Mouse (Mus musculus): ENCODE data around the gene Prr15. TPM values are rescaled to one million over a fixed set of nuclear protein-coding genes. Genes with fewer than 3 reads are reported as not detected.
A peak's percentile ranks its signal among the peaks of the same experiment; 100 is the strongest.

The Prr15 gene
- polyA plus RNA-seq, 1 experiment = 3.1 TPM

DNA sequence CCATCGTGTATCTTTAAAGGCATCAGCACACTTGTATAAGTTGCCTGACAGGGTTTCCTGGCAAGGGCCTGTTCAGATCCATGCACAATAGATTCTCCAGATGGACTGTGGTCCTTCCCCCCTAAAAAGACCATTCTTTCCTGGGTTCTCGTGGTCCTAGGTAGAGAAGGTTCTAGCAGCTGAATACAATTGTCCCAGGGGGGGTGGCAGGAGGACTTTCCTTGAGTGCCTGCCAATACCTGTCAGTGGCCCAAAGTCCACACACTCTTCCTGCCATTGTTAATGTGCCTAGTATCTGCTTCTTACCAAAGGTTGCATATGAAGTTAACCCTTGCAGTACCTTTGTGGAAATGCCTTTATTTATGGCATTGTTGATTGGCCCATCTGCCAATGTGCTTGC is 28.4 kb upstream of the Prr15 start:
- Histone ChIP-seq H3K4me1 (peaks cover 48% of the 10 kb centered on the region), H3K4me3 (replicated peaks) (no peak overlapping the region), H3K9me3 (peaks cover 11% of the 10 kb centered on the region), H3K36me3 (replicated peaks; ENCODE audit: low read length) (peaks cover 49% of the 10 kb centered on the region), H3K27me3 (replicated peaks) (no peaks in the 10 kb centered on the region)
- TF ChIP-seq FLI1 (IDR thresholded peaks at IDR 0.05; ENCODE audit: low read length) (no peak), GATA1 (IDR thresholded peaks at IDR 0.05; ENCODE audit: borderline replicate concordance, low read length) (no peak)

DNA sequence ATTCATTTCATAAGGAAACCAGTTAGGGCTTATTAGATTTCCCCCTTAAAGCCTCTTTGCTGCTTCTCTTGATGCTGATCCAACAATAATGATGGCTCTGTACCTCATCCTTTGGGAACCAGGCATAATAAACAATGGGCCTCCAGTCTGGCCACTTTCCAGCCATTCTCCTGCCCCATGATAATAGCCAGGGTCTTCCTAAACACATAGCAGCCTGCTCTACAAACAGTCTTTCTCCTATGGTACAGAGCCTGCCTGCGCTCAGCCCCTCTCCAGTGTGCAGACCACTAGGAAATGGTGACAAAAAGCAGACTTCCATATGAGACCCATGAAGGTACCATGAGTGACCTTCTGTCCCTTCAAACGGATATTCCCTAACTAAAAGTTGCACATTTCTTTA is 26.2 kb upstream of the Prr15 start:
- TF ChIP-seq FLI1 (IDR thresholded peaks at IDR 0.05; ENCODE audit: low read length) = no peak
- TF ChIP-seq GATA1 (IDR thresholded peaks at IDR 0.05; ENCODE audit: borderline replicate concordance, low read length) = no peak
- Histone ChIP-seq H3K36me3 (replicated peaks; ENCODE audit: low read length) (peaks cover 44% of the 10 kb centered on the region), H3K4me1 (peaks cover 60% of the 10 kb centered on the region), H3K27me3 (replicated peaks) (no peaks in the 10 kb centered on the region), H3K9me3 (peaks cover 11% of the 10 kb centered on the region), H3K4me3 (replicated peaks) (no peak overlapping the region)

DNA sequence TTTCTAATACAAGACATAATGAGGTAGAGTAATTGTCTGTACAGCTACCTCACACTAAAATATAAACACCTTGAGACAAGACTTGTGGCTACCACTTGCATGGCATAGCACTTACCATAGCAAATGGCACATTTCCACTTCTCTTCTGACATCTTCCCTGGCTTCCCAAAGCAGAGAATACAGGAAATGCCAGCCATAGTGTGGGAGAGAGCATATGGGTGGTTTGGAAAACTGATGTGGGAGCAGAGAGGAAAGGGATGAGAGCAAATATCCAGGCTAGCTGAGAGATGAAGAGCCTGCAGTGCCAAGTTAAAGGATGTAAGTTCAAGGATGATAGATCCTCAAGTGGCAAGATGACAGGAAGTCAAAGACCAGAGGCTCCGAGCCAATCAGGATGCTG is 19.9 kb upstream of the Prr15 start:
- peaks cover 4% of the 10 kb centered on the region for H3K36me3 ChIP-seq (replicated peaks; ENCODE audit: low read length)
- peaks cover 63% of the 10 kb centered on the region for H3K4me1 ChIP-seq
- peaks cover 4% of the 10 kb centered on the region for H3K27me3 ChIP-seq (replicated peaks)
- no peak overlapping the region for H3K4me3 ChIP-seq (replicated peaks)
- no peaks in the 10 kb centered on the region for H3K9me3 ChIP-seq
- TF ChIP-seq GATA1 (IDR thresholded peaks at IDR 0.05; ENCODE audit: borderline replicate concordance, low read length) (no peak), FLI1 (IDR thresholded peaks at IDR 0.05; ENCODE audit: low read length) (no peak)

DNA sequence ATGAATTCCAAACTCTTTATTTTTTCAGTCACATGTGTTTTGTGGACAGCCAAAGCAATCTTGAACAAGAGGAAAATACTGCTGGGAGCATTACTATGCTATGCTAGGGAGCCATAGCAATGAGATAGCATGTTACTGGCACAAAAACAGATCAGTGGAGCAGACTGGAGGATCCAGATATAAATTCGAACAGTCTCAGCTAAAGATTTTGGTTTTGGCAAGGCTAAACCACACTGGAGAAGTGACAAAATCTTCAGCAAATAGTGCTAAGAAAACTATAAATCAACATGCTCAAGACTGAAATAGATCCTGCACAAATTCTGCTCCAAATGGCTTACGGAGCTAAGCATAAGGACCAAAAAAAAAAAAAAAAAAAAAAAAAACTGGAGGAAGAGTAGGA is 12.6 kb upstream of the Prr15 start:
- no peak overlapping the region for H3K4me3 ChIP-seq (replicated peaks)
- H3K27me3 ChIP-seq (replicated peaks) = peaks cover 8% of the 10 kb centered on the region
- no peak for TF ChIP-seq FLI1 (IDR thresholded peaks at IDR 0.05; ENCODE audit: low read length)
- no peak for TF ChIP-seq GATA1 (IDR thresholded peaks at IDR 0.05; ENCODE audit: borderline replicate concordance, low read length)
- no peaks in the 10 kb centered on the region for H3K9me3 ChIP-seq
- peaks cover 56% of the 10 kb centered on the region for H3K4me1 ChIP-seq
- H3K36me3 ChIP-seq (replicated peaks; ENCODE audit: low read length) = no peaks in the 10 kb centered on the region

DNA sequence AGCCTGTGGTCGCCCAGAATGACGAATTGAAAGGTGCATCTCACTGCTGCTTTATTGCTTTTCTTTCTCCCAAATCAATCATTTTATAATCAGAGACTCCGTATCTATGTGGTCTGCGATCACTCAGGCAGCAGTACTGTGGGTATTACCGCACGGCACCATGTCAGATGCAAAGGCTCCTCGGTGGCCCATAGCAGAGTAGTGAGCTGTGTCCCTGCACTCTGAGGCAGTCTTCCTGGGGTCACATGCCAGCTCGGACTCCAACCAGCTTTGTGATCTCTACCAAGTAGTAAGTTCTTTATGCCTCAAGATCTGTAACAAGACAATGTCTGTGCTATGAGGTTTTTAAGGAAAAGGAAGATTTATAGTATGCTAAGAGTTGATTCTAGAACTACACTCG is 7.0 kb upstream of the Prr15 start:
- Histone ChIP-seq H3K4me3 (replicated peaks) (no peak overlapping the region), H3K4me1 (peaks cover 51% of the 10 kb centered on the region), H3K27me3 (replicated peaks) (peaks cover 10% of the 10 kb centered on the region), H3K36me3 (replicated peaks; ENCODE audit: low read length) (no peaks in the 10 kb centered on the region), H3K9me3 (no peaks in the 10 kb centered on the region)
- TF ChIP-seq GATA1 (IDR thresholded peaks at IDR 0.05; ENCODE audit: borderline replicate concordance, low read length) = no peak
- no peak for TF ChIP-seq FLI1 (IDR thresholded peaks at IDR 0.05; ENCODE audit: low read length)

DNA sequence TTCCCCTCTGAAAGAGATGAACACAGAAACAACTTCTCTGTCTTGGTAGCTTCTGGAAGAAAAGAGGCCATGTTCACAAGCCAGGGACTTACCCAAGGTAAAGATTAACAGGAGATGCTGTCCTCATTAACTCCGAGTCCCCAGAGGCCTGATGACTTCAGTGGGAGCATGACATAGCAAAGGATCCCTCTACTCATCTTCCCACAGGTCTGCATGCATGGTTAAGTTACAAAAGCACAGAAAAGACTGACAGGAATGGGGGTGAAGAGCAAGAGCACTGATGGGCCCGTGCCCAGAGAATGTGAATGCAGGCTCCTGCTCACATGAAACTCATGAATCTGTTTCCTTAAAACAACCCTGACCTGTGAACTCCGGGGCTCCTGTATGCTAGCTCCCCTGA is 6.4 kb upstream of the Prr15 start:
- Histone ChIP-seq H3K36me3 (replicated peaks; ENCODE audit: low read length) (no peaks in the 10 kb centered on the region), H3K4me3 (replicated peaks) (no peak overlapping the region), H3K27me3 (replicated peaks) (peaks cover 14% of the 10 kb centered on the region), H3K4me1 (peaks cover 50% of the 10 kb centered on the region), H3K9me3 (no peaks in the 10 kb centered on the region)
- TF ChIP-seq GATA1 (IDR thresholded peaks at IDR 0.05; ENCODE audit: borderline replicate concordance, low read length) (no peak), FLI1 (IDR thresholded peaks at IDR 0.05; ENCODE audit: low read length) (no peak)

DNA sequence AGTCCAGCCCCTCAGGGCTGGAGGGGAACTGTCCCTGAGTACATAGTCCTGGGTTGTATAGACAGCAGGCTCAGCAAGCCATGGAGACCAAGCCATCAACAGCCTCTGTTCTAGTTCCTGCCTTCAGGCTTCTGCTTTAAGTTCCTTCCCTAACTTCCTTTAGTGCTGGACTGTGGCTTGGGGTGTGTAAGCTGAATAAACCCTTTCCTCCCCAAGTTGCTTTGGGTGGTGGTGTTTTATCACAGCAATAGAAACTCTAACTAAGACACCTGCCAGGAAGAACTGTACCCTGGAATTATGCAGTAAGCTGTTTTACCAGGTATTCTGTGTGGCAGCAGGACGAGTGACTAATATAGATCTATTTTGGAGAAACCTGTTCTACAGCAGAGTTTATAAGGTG is 5.4 kb upstream of the Prr15 start:
- Histone ChIP-seq H3K4me1 (peaks cover 50% of the 10 kb centered on the region), H3K27me3 (replicated peaks) (peaks cover 17% of the 10 kb centered on the region), H3K4me3 (replicated peaks) (no peak overlapping the region), H3K36me3 (replicated peaks; ENCODE audit: low read length) (no peaks in the 10 kb centered on the region), H3K9me3 (no peaks in the 10 kb centered on the region)
- TF ChIP-seq GATA1 (IDR thresholded peaks at IDR 0.05; ENCODE audit: borderline replicate concordance, low read length) = no peak
- no peak for TF ChIP-seq FLI1 (IDR thresholded peaks at IDR 0.05; ENCODE audit: low read length)

DNA sequence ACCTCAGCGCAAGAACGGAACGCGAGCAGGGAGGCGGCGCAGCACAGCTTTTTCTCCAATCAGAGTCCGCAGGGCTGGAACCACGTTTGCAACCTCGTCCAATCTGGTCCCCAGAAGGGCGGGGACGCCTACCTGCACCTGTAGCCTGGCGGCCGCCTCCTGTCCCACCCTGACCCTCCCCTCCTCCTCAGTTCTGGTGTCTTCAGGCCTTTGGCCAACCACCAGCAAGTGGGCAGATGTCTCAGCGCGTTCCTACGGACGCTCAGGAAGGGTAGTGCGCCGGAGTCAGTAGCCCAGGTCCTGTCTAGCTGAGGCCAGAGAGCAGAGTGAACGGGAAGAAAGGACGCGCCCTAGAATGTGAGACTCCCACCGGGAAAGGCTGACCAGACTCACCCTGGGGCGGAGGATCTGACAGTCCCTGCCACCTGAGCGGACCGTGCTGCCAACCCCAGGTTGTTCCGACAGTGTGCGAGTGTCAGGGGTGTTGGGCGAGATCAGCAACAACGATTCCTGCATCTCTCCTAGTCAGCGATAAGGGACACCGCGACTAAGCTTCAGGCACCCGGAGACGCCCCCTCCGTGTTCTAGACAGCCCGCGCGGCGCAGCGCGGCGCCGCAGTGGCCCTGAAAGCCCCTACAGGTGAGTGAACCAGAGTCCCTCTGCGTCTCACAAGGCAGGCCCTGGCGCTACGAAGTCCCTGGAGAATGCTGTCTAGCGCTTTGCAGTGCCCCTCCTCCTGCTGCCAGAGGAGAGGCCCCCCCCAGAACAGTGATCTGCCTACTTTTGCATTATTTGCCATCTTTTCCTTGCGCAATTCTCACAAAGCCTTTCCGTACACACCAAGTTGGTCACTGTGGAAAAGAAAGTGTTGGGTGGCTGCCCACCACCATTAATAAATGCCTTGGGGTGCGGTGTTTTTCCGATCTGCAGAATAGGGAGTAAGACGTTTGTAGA is 1.3 kb downstream of the Prr15 start:
- Histone ChIP-seq H3K27me3 (replicated peaks) (peaks cover 35% of the 10 kb centered on the region), H3K4me1 (peaks cover 58% of the 10 kb centered on the region), H3K4me3 (replicated peaks) (peak overlapping the region; percentile 90), H3K36me3 (replicated peaks; ENCODE audit: low read length) (no peaks in the 10 kb centered on the region), H3K9me3 (no peaks in the 10 kb centered on the region)
- no peak for TF ChIP-seq GATA1 (IDR thresholded peaks at IDR 0.05; ENCODE audit: borderline replicate concordance, low read length)
- no peak for TF ChIP-seq FLI1 (IDR thresholded peaks at IDR 0.05; ENCODE audit: low read length)

DNA sequence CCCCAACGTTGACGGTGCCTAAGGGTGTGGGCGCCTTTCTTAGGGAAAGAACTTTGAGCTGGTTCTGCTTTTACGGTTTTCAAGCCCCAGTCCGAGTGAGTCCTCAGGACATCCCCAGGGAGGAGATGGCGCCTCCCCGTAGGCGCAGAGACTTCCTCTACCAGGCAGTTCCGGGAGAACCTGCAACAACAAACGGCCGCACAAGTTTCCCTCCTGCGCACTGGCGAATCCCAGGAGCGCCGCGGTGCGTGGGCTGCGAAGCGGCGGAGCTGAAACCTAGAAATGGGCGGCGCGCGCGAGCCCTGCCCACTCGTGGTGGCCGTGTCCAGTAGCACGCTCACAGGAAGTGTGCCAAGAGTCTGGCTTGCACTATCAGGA is 2.0 kb downstream of the Prr15 start:
- Histone ChIP-seq H3K9me3 (no peaks in the 10 kb centered on the region), H3K4me3 (replicated peaks) (peak overlapping the region; percentile 90), H3K27me3 (replicated peaks) (peaks cover 34% of the 10 kb centered on the region), H3K4me1 (peaks cover 58% of the 10 kb centered on the region), H3K36me3 (replicated peaks; ENCODE audit: low read length) (no peaks in the 10 kb centered on the region)
- TF ChIP-seq FLI1 (IDR thresholded peaks at IDR 0.05; ENCODE audit: low read length) (no peak), GATA1 (IDR thresholded peaks at IDR 0.05; ENCODE audit: borderline replicate concordance, low read length) (no peak)

DNA sequence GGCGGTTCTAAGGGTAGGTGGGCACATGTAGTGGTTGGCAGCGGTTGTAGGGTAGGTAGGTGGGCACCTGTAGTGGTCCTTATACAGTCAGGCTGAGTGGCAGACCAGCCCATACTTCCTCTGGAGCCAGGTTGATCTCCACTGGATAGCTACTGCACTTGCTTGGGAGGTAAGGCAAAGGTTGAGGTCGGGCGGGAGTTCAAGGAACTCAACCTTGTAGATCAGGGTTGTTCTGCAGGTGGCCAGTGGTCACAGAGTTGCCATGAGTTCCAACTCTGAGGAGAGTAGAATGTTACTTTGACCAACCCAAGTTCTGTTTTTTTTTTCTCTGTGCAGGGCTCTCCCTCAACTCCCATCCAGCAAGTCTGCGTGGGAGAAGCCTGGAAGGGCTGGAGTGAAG is 3.1 kb downstream of the Prr15 start:
- TF ChIP-seq GATA1 (IDR thresholded peaks at IDR 0.05; ENCODE audit: borderline replicate concordance, low read length) (no peak), FLI1 (IDR thresholded peaks at IDR 0.05; ENCODE audit: low read length) (no peak)
- peaks cover 66% of the 10 kb centered on the region for H3K4me1 ChIP-seq
- H3K4me3 ChIP-seq (replicated peaks) = peak overlapping the region; percentile 64
- H3K9me3 ChIP-seq = no peaks in the 10 kb centered on the region
- no peaks in the 10 kb centered on the region for H3K36me3 ChIP-seq (replicated peaks; ENCODE audit: low read length)
- H3K27me3 ChIP-seq (replicated peaks) = peaks cover 33% of the 10 kb centered on the region

Measured in megakaryocyte, embryonic 14.5 days (primary cell).